Mouse (Mus musculus) megakaryocyte, adult 5-6 weeks (primary cell): Measurements from ENCODE around the gene Grin2c. TPM values are rescaled to one million over a fixed set of nuclear protein-coding genes. Genes with fewer than 3 reads are reported as not detected.

Source experiments
- ATAC-seq: 2 replicates; pipeline ENCODE4 v1.8.0; 2016; ENCODE audit warnings: mild to moderate bottlenecking, inconsistent platforms; ENCODE audit not compliant: poor library complexity, severe bottlenecking
- total RNA-seq, 2 experiments: library from RNA; stranded (forward) in 1 of 2; stranded (reverse) in 1 of 2; fragments of 153-499, 151-499 nt in 1 of 2; fragments of 221-1000, 200-1000 nt in 1 of 2; gene quantifications; 2 replicates each; pipeline versions ENCODE4 v1.2.3 to v1.2.4; 2015 to 2017

The Grin2c gene
- total RNA-seq, 2 experiments from 2014 or later: not detected

GRCm38 (mm10) chr11:115233526-115234290 is 33.3 kb downstream of the Grin2c start:
- no peak for ATAC-seq

GRCm38 (mm10) chr11:115232889-115233288 is 34.2 kb downstream of the Grin2c start:
- no peak for ATAC-seq

- no peak for ATAC-seq
Measured at GRCm38 (mm10) chr11:115231924-115232323, 35.1 kb downstream of the Grin2c start.

GRCm38 (mm10) chr11:115231168-115231915 is 35.7 kb downstream of the Grin2c start:
- ATAC-seq: peak; percentile 74

GRCm38 (mm10) chr11:115229021-115229930 is 37.8 kb downstream of the Grin2c start:
- no peak for ATAC-seq

- ATAC-seq: no peak
Measured at GRCm38 (mm10) chr11:115228430-115228829, 38.6 kb downstream of the Grin2c start.

GRCm38 (mm10) chr11:115227640-115228039 is 39.4 kb downstream of the Grin2c start:
- no peak for ATAC-seq

GRCm38 (mm10) chr11:115226811-115227491 is 40.1 kb downstream of the Grin2c start:
- no peak for ATAC-seq

- no peak for ATAC-seq
Measured at GRCm38 (mm10) chr11:115225301-115225700, 41.7 kb downstream of the Grin2c start.

GRCm38 (mm10) chr11:115224889-115225288 is 42.2 kb downstream of the Grin2c start:
- no peak for ATAC-seq

- ATAC-seq: no peak
Measured at GRCm38 (mm10) chr11:115223877-115224276, 43.2 kb downstream of the Grin2c start.

- peak; percentile 39 for ATAC-seq
Measured at GRCm38 (mm10) chr11:115223451-115223850, 43.6 kb downstream of the Grin2c start.

- no peak for ATAC-seq
Measured at GRCm38 (mm10) chr11:115222570-115222969, 44.5 kb downstream of the Grin2c start.

GRCm38 (mm10) chr11:115222077-115222476 is 45.0 kb downstream of the Grin2c start:
- no peak for ATAC-seq

GRCm38 (mm10) chr11:115219685-115220084 is 47.4 kb downstream of the Grin2c start:
- peak; percentile 67 for ATAC-seq

- ATAC-seq: peak; percentile 49
Measured at GRCm38 (mm10) chr11:115219263-115219662, 47.8 kb downstream of the Grin2c start.

- ATAC-seq: no peak
Measured at GRCm38 (mm10) chr11:115217439-115218410, 49.3 kb downstream of the Grin2c start.

GRCm38 (mm10) chr11:115215123-115215522 is 51.9 kb downstream of the Grin2c start:
- no peak for ATAC-seq

- no peak for ATAC-seq
Measured at GRCm38 (mm10) chr11:115212116-115212515, 54.9 kb downstream of the Grin2c start.
